Mouse (Mus musculus) heart, adult 10 weeks (tissue): ENCODE results near the gene Ubr4. TPM values are rescaled to one million over a fixed set of nuclear protein-coding genes. Genes with fewer than 3 reads are reported as not detected.

Experiments
- polyA plus RNA-seq: library from polyadenylated mRNA; stranded (reverse); fragments of 350-450 nt; fragmentation: Illumina TruSeq; extraction: RNeasy Lipid Tissue Mini Kit (QIAGEN cat#74804); gene quantifications from one replicate; pipeline ENCODE4 v1.2.3, GENCODE M21; 2014; ENCODE audit warnings: low read depth, low replicate concordance

Gene Ubr4
- polyA plus RNA-seq, result 107 TPM

DNA sequence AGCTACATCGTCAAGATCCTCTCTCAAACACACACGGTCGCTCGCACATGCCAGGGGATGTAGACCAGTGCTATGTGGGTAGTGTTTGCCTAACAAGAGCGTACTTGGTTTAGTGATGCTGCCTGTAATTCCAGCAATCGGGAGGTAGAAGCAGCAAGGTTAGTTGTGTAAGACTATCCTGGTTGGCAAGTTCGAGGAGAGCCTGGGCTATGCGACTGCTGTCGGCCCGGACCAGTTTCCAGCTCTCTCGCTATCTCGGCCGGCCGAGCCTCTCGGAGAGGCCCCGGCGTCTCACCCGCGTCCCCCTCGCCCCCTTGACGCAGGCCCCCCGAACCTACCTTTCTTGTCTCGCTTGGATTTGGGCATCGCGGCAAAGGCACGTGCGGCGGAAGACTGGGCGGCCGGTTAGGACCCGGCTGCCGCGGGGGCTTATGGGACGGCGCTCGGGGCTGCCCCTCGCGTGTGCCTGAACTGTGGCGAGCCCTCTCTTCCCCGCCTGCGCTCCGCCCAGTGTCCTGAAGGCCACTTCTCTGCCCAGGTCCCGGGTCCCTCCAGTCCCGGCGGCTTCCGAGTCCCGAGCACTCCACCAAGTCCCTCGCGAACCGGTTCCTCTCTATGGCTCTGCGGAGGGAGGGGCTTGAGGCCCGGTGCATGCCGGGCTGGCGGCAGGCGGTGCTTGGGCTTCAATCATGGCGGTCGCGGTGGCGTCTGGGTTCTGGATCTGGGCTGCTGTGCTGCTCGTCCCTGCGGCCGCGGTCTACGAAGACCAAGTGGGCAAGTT lies at the start of gene Ubr4, which contains the start of the genes Mrto4 and Emc1:
Ubr4 (plus strand) TSS at position 679 of the 781 bp plus-strand sequence.
Mrto4 (minus strand) TSS at position 646 of the 781 bp plus-strand sequence.
Emc1 (plus strand) TSS at position 657 of the 781 bp plus-strand sequence.

DNA sequence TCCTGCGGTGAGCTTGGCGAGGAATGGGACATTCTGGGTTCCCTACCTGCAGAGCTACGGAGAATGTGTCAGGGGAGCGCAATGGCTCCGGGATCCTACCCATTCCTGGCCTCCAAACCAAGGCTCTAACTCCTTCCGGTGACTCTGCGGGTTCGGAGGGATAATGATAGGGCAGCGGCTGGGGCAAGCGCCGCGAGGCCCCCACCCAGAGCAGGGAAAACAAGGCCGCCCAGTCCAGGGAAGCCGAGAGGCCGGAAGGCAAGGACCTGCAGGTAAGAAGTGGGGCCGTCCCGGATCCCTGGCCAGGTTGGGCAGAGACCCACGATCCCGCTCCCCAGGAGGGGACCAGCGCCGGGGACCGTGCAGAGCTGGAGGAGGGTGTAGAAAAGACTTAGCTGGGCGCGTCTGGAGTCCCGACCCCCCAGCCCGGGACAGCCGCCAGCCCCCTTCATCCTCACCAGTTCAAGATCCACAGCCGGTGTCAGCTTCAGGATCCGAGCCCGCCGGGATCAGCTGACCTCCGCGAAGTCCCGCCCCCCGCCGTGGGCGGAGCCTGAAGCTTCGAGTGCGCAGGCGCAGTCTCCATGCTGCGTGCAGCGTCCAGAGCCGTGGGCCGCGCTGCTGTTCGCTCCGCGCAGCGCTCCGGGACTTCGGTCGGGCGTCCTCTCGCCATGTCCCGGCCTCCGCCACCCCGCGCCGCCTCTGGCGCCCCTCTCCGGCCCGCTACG lies 42.1 kb upstream of the Ubr4 start, which contains the start of the genes Pqlc2 and Akr7a5:
Pqlc2 (minus strand) TSS at position 538 of the 728 bp plus-strand sequence.
Akr7a5 (plus strand) TSS at position 574 of the 728 bp plus-strand sequence.

DNA sequence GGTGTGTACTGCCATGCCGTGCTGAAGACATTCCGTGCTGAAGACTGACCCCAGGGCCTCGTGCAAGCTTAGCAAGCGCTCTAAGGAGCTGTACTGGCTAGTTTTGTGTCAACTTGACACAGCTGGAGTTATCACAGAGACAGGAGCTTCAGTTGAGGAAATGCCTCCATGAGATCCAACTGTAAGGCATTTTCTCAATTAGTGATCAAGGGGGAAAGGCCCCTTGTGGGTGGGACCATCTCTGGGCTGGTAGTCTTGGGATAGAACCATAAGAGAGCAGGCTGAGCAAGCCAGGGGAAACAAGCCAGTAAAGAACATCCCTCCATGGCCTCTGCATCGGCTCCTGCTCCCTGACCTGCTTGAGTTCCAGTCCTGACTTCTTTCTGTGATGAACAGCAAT lies 177.8 kb downstream of the Ubr4 start, which contains the start of gene Iffo2:
Iffo2 (plus strand) TSS at position 301 of the 400 bp plus-strand sequence.

Other genes with a start within 250 kb of the Ubr4 start
- 521 TPM for gene Minos1, start 221.5 kb upstream of the Ubr4 start, polyA plus RNA-seq
- gene Capzb, start 159.7 kb upstream of the Ubr4 start, polyA plus RNA-seq, result 269 TPM
- gene Pqlc2, start 41.9 kb upstream of the Ubr4 start, polyA plus RNA-seq, result 5.8 TPM
- gene Akr7a5, start 41.9 kb upstream of the Ubr4 start, polyA plus RNA-seq, result 59.0 TPM
- 31.4 TPM for gene Mrto4, start within 50 bp of the Ubr4 start, polyA plus RNA-seq
- gene Emc1, start within 50 bp of the Ubr4 start, polyA plus RNA-seq, result 31.1 TPM
- gene Iffo2, start 177.9 kb downstream of the Ubr4 start, polyA plus RNA-seq, result 4.0 TPM